Mouse (Mus musculus) adrenal gland, postnatal 36 days (tissue): Measurements from ENCODE around the gene Nr4a1. TPM values are rescaled to one million over a fixed set of nuclear protein-coding genes. Genes with fewer than 3 reads are reported as not detected.
A peak's percentile ranks its signal among the peaks of the same experiment; 100 is the strongest.

Source experiments
- DNase-seq, 2 experiments: peaks; one replicate each; pipeline ENCODE4 v3.0.0; 2021; ENCODE audit warnings: mixed read lengths in 1 of 2
- total RNA-seq, 2 experiments: library from RNA; stranded (reverse); gene quantifications; 2 replicates each; pipeline ENCODE4 v1.2.3; 2021

Nr4a1 gene
- total RNA-seq, 2 experiments from 2014 or later = 924 to 1,160 TPM

- peak; percentile 90 to 93 for DNase-seq
Measured at GRCm38 (mm10) chr15:101315832-101316231, 61.8 kb downstream of the Nr4a1 start.

- DNase-seq = no peak
Measured at GRCm38 (mm10) chr15:101316279-101316912, 62.3 kb downstream of the Nr4a1 start.

- no peak for DNase-seq
Measured at GRCm38 (mm10) chr15:101316913-101317813, 63.1 kb downstream of the Nr4a1 start.

GRCm38 (mm10) chr15:101317814-101318500 is 63.9 kb downstream of the Nr4a1 start:
- DNase-seq = no peak

- peak; percentile 39 to 40 for DNase-seq
Measured at GRCm38 (mm10) chr15:101318889-101319765, 65.1 kb downstream of the Nr4a1 start.

GRCm38 (mm10) chr15:101320010-101320617 is 66.0 kb downstream of the Nr4a1 start:
- no peak for DNase-seq

GRCm38 (mm10) chr15:101320618-101321041 is 66.6 kb downstream of the Nr4a1 start:
- DNase-seq = peak; percentile 40 to 68

GRCm38 (mm10) chr15:101321126-101321525 is 67.1 kb downstream of the Nr4a1 start:
- DNase-seq = peak; percentile 52 to 70

GRCm38 (mm10) chr15:101322106-101322505 is 68.0 kb downstream of the Nr4a1 start:
- peak in 1 of 2 experiments; percentile 15 for DNase-seq

- peak in 1 of 2 experiments; percentile 17 for DNase-seq
Measured at GRCm38 (mm10) chr15:101322640-101323039, 68.6 kb downstream of the Nr4a1 start.

- no peak for DNase-seq
Measured at GRCm38 (mm10) chr15:101323511-101323910, 69.4 kb downstream of the Nr4a1 start.

Other genes starting within 250 kb of the Nr4a1 start
- gene Gm47841, start 206.9 kb upstream of the Nr4a1 start, total RNA-seq = under 1 TPM in 1 of 2 experiments, not detected in 1; 0.26 TPM
- gene Fignl2, start 175.7 kb upstream of the Nr4a1 start, total RNA-seq = 1 to 10 TPM; 9.4 to 9.9 TPM
- gene Ankrd33, start 138.5 kb upstream of the Nr4a1 start, total RNA-seq = under 1 TPM; 0.56 to 0.99 TPM
- gene Acvrl1, start 125.7 kb upstream of the Nr4a1 start, total RNA-seq = 10 to 100 TPM; 13.4 to 17.5 TPM
- gene Acvr1b, start 80.2 kb upstream of the Nr4a1 start, total RNA-seq = 1 to 10 TPM; 8.5 to 9.3 TPM
- gene Grasp, start 30.1 kb upstream of the Nr4a1 start, total RNA-seq = 10 to 100 TPM; 18.7 to 60.1 TPM
- 10 to 100 TPM; 53.6 to 90.1 TPM for gene Atg101, start 30.0 kb downstream of the Nr4a1 start, total RNA-seq
- under 1 TPM; 0.36 to 0.40 TPM for gene 6030408B16Rik, start 38.9 kb downstream of the Nr4a1 start, total RNA-seq
- 1 to 10 TPM; 1.4 to 2.0 TPM for gene Krt80, start 115.9 kb downstream of the Nr4a1 start, total RNA-seq
- 1 to 10 TPM in 1 of 2 experiments, under 1 TPM in 1; 0.89 to 1.8 TPM for gene Krt7, start 156.8 kb downstream of the Nr4a1 start, total RNA-seq
- gene Krt87, start 184.5 kb downstream of the Nr4a1 start, total RNA-seq = not detected
- gene Krt88, start 193.5 kb downstream of the Nr4a1 start, total RNA-seq = not detected
- gene Krt81, start 209.5 kb downstream of the Nr4a1 start, total RNA-seq = not detected
- not detected for gene Krt86, start 219.2 kb downstream of the Nr4a1 start, total RNA-seq
- not detected for gene Krt83, start 237.2 kb downstream of the Nr4a1 start, total RNA-seq